In genomic region chr1:38240438-38241220, GRCm38 (mm10) we compare ENCODE assay signal across 22 mouse cellular contexts.
A peak's percentile ranks its signal among the peaks of the same experiment; 100 is the strongest.
DNase-seq lines count a peak whose midpoint lies in the region; TF ChIP-seq lines count a peak whose summit lies in the region.
"Had no signal": no experiment of that assay in that cellular context is flagged by ENCODE, and none has a peak within 500 bp of the region (broad histone marks: within the 10 kb centered on the region; RNA-seq: fewer than 3 reads in every experiment).

No protein-coding gene starts in this region.

- H3K27ac ChIP-seq in heart, embryonic 10.5 days: no peak overlapping the region
- peak overlapping the region; percentile 85 for H3K27ac ChIP-seq in liver, adult 2 months (replicated peaks; ENCODE audit: insufficient read depth, low read depth, low read length)
- H3K27ac ChIP-seq: embryonic facial prominence, embryonic 15.5 days; forebrain, embryonic 12.5 days; hindbrain, embryonic 12.5 days; hindbrain, postnatal 0 days; intestine, embryonic 15.5 days; midbrain, embryonic 10.5 days; neural tube, embryonic 12.5 days had no signal

- 82% methylated on average over 9 of the region's 9 CpGs for WGBS in heart, embryonic 10.5 days
- 83% methylated on average over 9 of the region's 9 CpGs for WGBS in liver, adult 2 months

- DNase-seq in gastrocnemius, adult 18-20 months (ENCODE audit: low spot score): peak; percentile 42
- DNase-seq in gastrocnemius, postnatal 10 days: no peak
- DNase-seq in heart, adult 9 months (ENCODE audit: low spot score in 2 of 2): peak; percentile 44 to 61
- no peak for DNase-seq in heart, embryonic 10.5 days (ENCODE audit: low spot score)
- no peak for DNase-seq in liver, adult 2 months (ENCODE audit: extremely low read depth, low read depth, low spot score)
- DNase-seq in liver: no peak
- DNase-seq in telencephalon, adult 2 months (ENCODE audit: low read depth, low spot score): peak; percentile 45
- no peak for DNase-seq in spleen, adult 12 weeks (ENCODE audit: low spot score)
- DNase-seq: cerebellum, adult 18-20 months; forebrain, postnatal 0 days; lung, embryonic 14.5 days; right cerebral cortex, adult 18-20 months; right cerebral cortex, postnatal 4 days had no signal

- H3K4me3 ChIP-seq in heart, embryonic 10.5 days: no peak overlapping the region
- H3K4me3 ChIP-seq in liver, adult 2 months (ENCODE audit: insufficient read depth, low read depth, low read length): no peak overlapping the region
- H3K4me3 ChIP-seq: embryonic facial prominence, embryonic 15.5 days; forebrain, embryonic 12.5 days; hindbrain, embryonic 12.5 days; intestine, embryonic 15.5 days; liver, embryonic 15.5 days; midbrain, embryonic 10.5 days; myocyte; neural tube, embryonic 12.5 days had no signal

- no peaks in the 10 kb centered on the region for H3K9me3 ChIP-seq in heart, embryonic 10.5 days
- H3K9me3 ChIP-seq: embryonic facial prominence, embryonic 15.5 days; forebrain, embryonic 12.5 days; hindbrain, embryonic 12.5 days; intestine, embryonic 15.5 days; liver, embryonic 15.5 days; midbrain, embryonic 10.5 days; neural tube, embryonic 12.5 days had no signal

- no peaks in the 10 kb centered on the region for H3K27me3 ChIP-seq in heart, embryonic 10.5 days (ENCODE audit: insufficient read depth, poor library complexity, severe bottlenecking)
- no peaks in the 10 kb centered on the region for H3K27me3 ChIP-seq in liver, adult 2 months (ENCODE audit: control insufficient read depth, insufficient read depth, low read length)
- H3K27me3 ChIP-seq: embryonic facial prominence, embryonic 15.5 days; forebrain, embryonic 12.5 days; hindbrain, embryonic 12.5 days; intestine, embryonic 15.5 days; liver, embryonic 15.5 days; neural tube, embryonic 12.5 days had no signal

- peaks cover 25% of the 10 kb centered on the region for H3K4me1 ChIP-seq in heart, embryonic 10.5 days
- peaks cover 15% of the 10 kb centered on the region for H3K4me1 ChIP-seq in liver, adult 2 months (ENCODE audit: control insufficient read depth, insufficient read depth, low read length)
- H3K4me1 ChIP-seq: forebrain, embryonic 12.5 days; midbrain, embryonic 10.5 days had no signal

- no peaks in the 10 kb centered on the region for H3K36me3 ChIP-seq in heart, embryonic 10.5 days
- no peaks in the 10 kb centered on the region for H3K36me3 ChIP-seq in liver, adult 2 months (ENCODE audit: control insufficient read depth, insufficient read depth, low read length)
- H3K36me3 ChIP-seq: embryonic facial prominence, embryonic 15.5 days; forebrain, embryonic 12.5 days; hindbrain, embryonic 12.5 days; intestine, embryonic 15.5 days; liver, embryonic 15.5 days; midbrain, embryonic 10.5 days; neural tube, embryonic 12.5 days had no signal

- no peak for TF ChIP-seq CTCF in liver, adult 2 months (IDR thresholded peaks at IDR 0.05; ENCODE audit: low read depth, low read length)

- no peaks in the 10 kb centered on the region for H3K79me2 ChIP-seq in liver, adult 2 months (ENCODE audit: control insufficient read depth, insufficient read depth, low read length)

- H3K9ac ChIP-seq in liver, adult 2 months (ENCODE audit: low read depth, low read length): no peak overlapping the region
- H3K9ac ChIP-seq: embryonic facial prominence, embryonic 15.5 days; forebrain, embryonic 12.5 days; forebrain, postnatal 0 days; hindbrain, embryonic 12.5 days; intestine, embryonic 15.5 days; liver, embryonic 15.5 days; lung, embryonic 14.5 days; neural tube, embryonic 12.5 days had no signal

- no peak for TF ChIP-seq POLR2A in liver, adult 2 months (IDR thresholded peaks at IDR 0.05; ENCODE audit: extremely low read depth, insufficient read depth, low read length)

Comparison
In these comparisons a context has a peak if more than half of its experiments do, and no peak if none do; other contexts are left out.
1. DNase-seq: peak in gastrocnemius, adult 18-20 months (single experiment), heart, adult 9 months (2 of 2) and telencephalon, adult 2 months (single experiment); none in gastrocnemius, postnatal 10 days (single experiment), heart, embryonic 10.5 days (single experiment), liver, adult 2 months (single experiment), liver (single experiment) and spleen, adult 12 weeks (single experiment).